Mouse (Mus musculus): ENCODE measurements around the gene Cxcl12. TPM values are rescaled to one million over a fixed set of nuclear protein-coding genes. Genes with fewer than 3 reads are reported as not detected.

Cxcl12 gene
- polyA plus RNA-seq (2014; fragmentation: Nextera tagmentation; extraction: Ambion mirVana) = 6.0 and 42.0 TPM in 2 replicates

DNA sequence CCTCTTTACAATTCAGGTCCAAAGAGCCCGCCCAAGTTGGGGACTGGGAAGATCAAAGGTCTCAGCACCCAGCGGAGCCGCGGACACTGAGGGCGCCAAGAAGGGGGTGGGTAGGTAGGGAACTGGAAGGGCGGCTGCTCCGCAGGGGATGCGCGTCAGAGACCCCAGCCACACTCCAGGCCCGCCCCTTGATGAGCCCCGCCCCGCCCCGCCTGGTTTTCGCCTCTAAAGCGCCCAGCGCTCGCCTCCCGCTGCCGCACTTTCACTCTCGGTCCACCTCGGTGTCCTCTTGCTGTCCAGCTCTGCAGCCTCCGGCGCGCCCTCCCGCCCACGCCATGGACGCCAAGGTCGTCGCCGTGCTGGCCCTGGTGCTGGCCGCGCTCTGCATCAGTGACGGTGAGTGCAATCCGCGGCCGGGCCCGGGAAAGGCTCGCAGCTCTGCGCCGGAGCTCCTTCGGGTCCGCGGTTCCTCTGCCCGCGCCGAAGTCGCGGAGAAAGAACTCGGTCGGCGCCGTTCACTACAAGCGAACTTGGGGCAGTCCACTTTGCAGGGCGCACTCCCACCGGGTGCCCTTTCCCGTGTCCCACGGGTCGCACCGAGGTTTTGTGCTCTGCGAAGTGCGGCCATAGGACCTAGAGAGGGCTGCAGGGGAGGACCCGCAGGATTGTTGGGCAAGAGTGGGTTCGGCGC is at the start of gene Cxcl12:
Cxcl12 (plus strand) TSS at position 215 of the 691 bp plus-strand sequence.
- peak within 1 kb of the TSS; percentile 46 for H3K4me3 ChIP-seq (ENCODE audit: low read depth, low read length)
- peaks cover 39% of the 10 kb centered on the region for H3K27me3 ChIP-seq (ENCODE audit: control insufficient read depth, insufficient read depth, low read length)
- H3K4me2 ChIP-seq (ENCODE audit: low read depth, low read length) = peak within 1 kb of the TSS; percentile 85
- ATAC-seq (ENCODE audit: low read depth) = peak; percentile 56
- peaks cover 17% of the 10 kb centered on the region for H3K4me1 ChIP-seq (ENCODE audit: control insufficient read depth, insufficient read depth, low read length)
- peak within 1 kb of the TSS; percentile 48 for H3K9ac ChIP-seq (replicated peaks; ENCODE audit: low read depth, low read length)
- no peaks in the 10 kb centered on the region for H3K36me3 ChIP-seq (ENCODE audit: control insufficient read depth, insufficient read depth, low read length)
- no peak within 1 kb of the TSS for H3K27ac ChIP-seq (ENCODE audit: low read depth, low read length)
- no peaks in the 10 kb centered on the region for H3K9me3 ChIP-seq (ENCODE audit: control insufficient read depth, low read length)
- under 1% methylated on average over 53 of the region's 64 CpGs for WGBS

DNA sequence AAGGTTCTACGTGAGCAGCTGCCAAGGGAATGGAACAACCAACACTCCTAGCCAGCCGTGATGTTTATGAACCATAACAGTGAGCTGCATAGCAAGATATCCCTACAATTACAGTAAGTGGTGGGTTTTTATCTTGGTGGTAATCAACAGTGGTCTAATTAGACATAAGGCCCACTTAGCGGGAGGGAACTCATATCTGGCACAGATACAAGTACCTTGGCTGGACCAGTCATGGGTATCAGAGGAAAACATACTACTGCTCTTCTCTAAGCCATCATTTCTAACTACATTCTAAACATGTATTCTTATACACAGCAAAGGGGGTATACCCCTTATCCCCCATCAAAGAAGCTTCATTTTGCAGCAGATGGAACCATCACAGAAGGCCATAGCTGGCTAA is 46.3 kb upstream of the Cxcl12 start:
- WGBS = 87% methylated on average over 3 of the region's 3 CpGs
- Histone ChIP-seq H3K4me2 (ENCODE audit: low read depth, low read length) (no peak overlapping the region), H3K27ac (ENCODE audit: low read depth, low read length) (no peak overlapping the region), H3K4me1 (ENCODE audit: control insufficient read depth, insufficient read depth, low read length) (no peaks in the 10 kb centered on the region), H3K27me3 (ENCODE audit: control insufficient read depth, insufficient read depth, low read length) (no peaks in the 10 kb centered on the region), H3K9ac (replicated peaks; ENCODE audit: low read depth, low read length) (no peak overlapping the region), H3K9me3 (ENCODE audit: control insufficient read depth, low read length) (no peaks in the 10 kb centered on the region), H3K4me3 (ENCODE audit: low read depth, low read length) (no peak overlapping the region), H3K36me3 (ENCODE audit: control insufficient read depth, insufficient read depth, low read length) (no peaks in the 10 kb centered on the region)
- ATAC-seq (ENCODE audit: low read depth) = no peak

DNA sequence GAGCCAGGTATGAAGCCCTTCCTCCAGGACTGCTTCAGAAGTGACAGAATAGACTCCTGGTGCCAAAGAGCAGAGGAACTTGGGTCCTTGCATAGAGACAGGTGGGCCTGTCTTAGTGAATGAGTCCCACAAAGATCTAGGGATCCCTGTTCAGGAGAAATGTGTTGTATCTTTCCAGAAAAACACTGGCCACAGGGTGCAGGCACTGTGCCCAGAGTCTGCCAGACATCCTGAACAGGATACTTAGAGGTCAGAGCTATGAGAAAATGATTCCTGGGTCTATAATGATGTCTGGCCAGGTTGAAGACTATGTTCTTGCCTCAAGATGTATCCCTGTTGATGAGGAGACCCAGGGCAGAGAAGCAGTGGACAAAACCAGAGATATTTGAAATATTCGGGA is 42.0 kb upstream of the Cxcl12 start:
- WGBS = 92% methylated on average over 1 of the region's 1 CpGs
- no peak for ATAC-seq (ENCODE audit: low read depth)
- Histone ChIP-seq H3K4me2 (ENCODE audit: low read depth, low read length) (no peak overlapping the region), H3K27ac (ENCODE audit: low read depth, low read length) (no peak overlapping the region), H3K27me3 (ENCODE audit: control insufficient read depth, insufficient read depth, low read length) (no peaks in the 10 kb centered on the region), H3K9me3 (ENCODE audit: control insufficient read depth, low read length) (no peaks in the 10 kb centered on the region), H3K36me3 (ENCODE audit: control insufficient read depth, insufficient read depth, low read length) (no peaks in the 10 kb centered on the region), H3K4me1 (ENCODE audit: control insufficient read depth, insufficient read depth, low read length) (peaks cover 8% of the 10 kb centered on the region; the same call in 1 of the 2 replicates), H3K9ac (replicated peaks; ENCODE audit: low read depth, low read length) (no peak overlapping the region), H3K4me3 (ENCODE audit: low read depth, low read length) (no peak overlapping the region)

DNA sequence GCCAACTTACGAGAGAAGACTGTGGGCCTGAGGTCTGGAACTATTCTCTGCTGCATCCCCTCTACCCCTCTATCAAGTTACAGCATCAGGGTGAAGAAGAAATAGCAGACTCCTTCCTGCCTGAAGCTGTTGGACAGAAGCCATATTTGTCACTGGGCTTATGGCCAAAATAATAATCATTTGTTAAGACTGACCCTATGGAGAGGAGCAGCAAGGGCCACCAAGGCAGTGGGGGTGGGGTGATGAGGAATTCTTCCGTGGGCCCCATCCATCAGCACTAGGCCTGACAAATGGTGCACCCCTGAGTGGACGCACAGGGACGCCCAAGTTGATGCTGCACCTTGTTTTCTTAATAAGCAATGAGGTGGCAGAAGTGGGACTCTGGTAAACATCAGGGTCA is 38.9 kb upstream of the Cxcl12 start:
- Histone ChIP-seq H3K36me3 (ENCODE audit: control insufficient read depth, insufficient read depth, low read length) (no peaks in the 10 kb centered on the region), H3K9me3 (ENCODE audit: control insufficient read depth, low read length) (no peaks in the 10 kb centered on the region), H3K9ac (replicated peaks; ENCODE audit: low read depth, low read length) (no peak overlapping the region), H3K27me3 (ENCODE audit: control insufficient read depth, insufficient read depth, low read length) (no peaks in the 10 kb centered on the region), H3K27ac (ENCODE audit: low read depth, low read length) (no peak overlapping the region), H3K4me3 (ENCODE audit: low read depth, low read length) (no peak overlapping the region), H3K4me1 (ENCODE audit: control insufficient read depth, insufficient read depth, low read length) (peaks cover 8% of the 10 kb centered on the region; the same call in 1 of the 2 replicates), H3K4me2 (ENCODE audit: low read depth, low read length) (no peak overlapping the region)
- WGBS = 68% methylated on average over 4 of the region's 4 CpGs
- ATAC-seq (ENCODE audit: low read depth) = no peak

DNA sequence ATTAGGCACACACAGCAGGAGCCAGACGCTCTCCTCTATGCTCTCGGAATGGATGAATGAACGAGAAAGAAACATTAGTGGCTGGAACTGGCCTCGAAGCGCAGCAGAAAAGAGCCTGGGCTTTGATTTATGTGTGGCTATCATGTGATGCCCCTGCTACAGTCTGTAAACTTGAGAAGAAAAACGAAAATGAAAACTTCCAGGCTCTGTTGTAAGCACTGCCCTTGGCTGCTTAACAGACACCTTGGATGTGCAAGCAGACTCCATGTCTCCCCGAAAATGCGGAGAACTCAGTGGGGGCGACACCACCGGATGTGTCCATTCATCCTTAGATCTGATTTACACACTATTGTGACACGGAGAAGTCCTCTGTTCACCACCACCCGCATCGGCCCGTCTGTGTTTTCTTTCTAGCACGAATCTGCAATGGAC is 37.6 kb upstream of the Cxcl12 start:
- H3K4me3 ChIP-seq (ENCODE audit: low read depth, low read length) = peak overlapping the region; percentile 16; the same call in 1 of the 2 replicates
- 12% methylated on average over 15 of the region's 15 CpGs for WGBS
- ATAC-seq (ENCODE audit: low read depth) = peak; percentile 55; the same call in 1 of the 2 replicates
- peak overlapping the region; percentile 41 for H3K4me2 ChIP-seq (ENCODE audit: low read depth, low read length)
- H3K36me3 ChIP-seq (ENCODE audit: control insufficient read depth, insufficient read depth, low read length) = no peaks in the 10 kb centered on the region
- no peak overlapping the region for H3K9ac ChIP-seq (replicated peaks; ENCODE audit: low read depth, low read length)
- H3K9me3 ChIP-seq (ENCODE audit: control insufficient read depth, low read length) = no peaks in the 10 kb centered on the region
- H3K4me1 ChIP-seq (ENCODE audit: control insufficient read depth, insufficient read depth, low read length) = peaks cover 8% of the 10 kb centered on the region; the same call in 1 of the 2 replicates
- H3K27ac ChIP-seq (ENCODE audit: low read depth, low read length) = no peak overlapping the region
- no peaks in the 10 kb centered on the region for H3K27me3 ChIP-seq (ENCODE audit: control insufficient read depth, insufficient read depth, low read length)

DNA sequence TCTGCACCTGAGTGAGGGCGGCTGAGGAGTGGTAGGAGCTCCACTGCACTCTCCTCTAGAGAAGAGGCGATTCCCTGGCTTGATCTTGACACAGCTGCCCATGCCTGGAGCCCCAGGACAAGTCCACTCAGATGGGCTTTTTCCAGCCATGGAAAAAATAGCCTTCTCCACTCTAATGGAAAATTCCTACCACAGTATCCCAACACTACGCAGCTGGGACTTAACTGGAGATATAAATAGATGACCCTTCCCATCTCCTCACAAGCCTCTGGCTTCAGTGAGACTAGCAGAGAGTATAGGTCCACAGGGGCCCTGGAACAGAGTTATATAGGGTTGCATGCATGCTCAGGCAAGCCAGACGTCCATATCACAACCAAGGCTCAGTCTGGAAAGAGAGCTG is 33.8 kb upstream of the Cxcl12 start:
- no peak overlapping the region for H3K4me3 ChIP-seq (ENCODE audit: low read depth, low read length)
- H3K36me3 ChIP-seq (ENCODE audit: control insufficient read depth, insufficient read depth, low read length) = no peaks in the 10 kb centered on the region
- no peak overlapping the region for H3K9ac ChIP-seq (replicated peaks; ENCODE audit: low read depth, low read length)
- 81% methylated on average over 4 of the region's 4 CpGs for WGBS
- H3K27ac ChIP-seq (ENCODE audit: low read depth, low read length) = no peak overlapping the region
- ATAC-seq (ENCODE audit: low read depth) = no peak
- H3K4me2 ChIP-seq (ENCODE audit: low read depth, low read length) = no peak overlapping the region
- H3K27me3 ChIP-seq (ENCODE audit: control insufficient read depth, insufficient read depth, low read length) = no peaks in the 10 kb centered on the region
- H3K4me1 ChIP-seq (ENCODE audit: control insufficient read depth, insufficient read depth, low read length) = peaks cover 8% of the 10 kb centered on the region; the same call in 1 of the 2 replicates
- H3K9me3 ChIP-seq (ENCODE audit: control insufficient read depth, low read length) = no peaks in the 10 kb centered on the region

DNA sequence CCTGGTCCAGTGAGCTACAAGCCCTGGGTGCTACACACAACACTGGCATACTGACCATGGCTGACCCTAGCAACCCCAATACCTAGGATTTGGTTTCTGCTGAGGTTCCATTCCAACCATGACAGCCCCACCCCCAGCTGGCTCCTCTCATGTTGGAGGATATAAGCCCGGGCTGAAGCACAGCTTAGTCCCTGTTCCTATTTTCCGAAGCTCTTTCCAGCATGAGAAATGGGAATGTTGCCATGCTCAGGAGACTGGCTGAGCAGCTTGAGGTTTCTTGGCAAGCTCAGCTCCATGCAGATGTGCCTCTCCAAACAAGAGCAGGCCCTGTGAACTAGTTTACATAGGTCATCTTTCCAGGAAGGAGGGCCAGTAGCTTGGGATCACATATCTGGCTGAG is 30.6 kb upstream of the Cxcl12 start:
- Histone ChIP-seq H3K27ac (ENCODE audit: low read depth, low read length) (no peak overlapping the region), H3K27me3 (ENCODE audit: control insufficient read depth, insufficient read depth, low read length) (no peaks in the 10 kb centered on the region), H3K4me3 (ENCODE audit: low read depth, low read length) (no peak overlapping the region), H3K4me1 (ENCODE audit: control insufficient read depth, insufficient read depth, low read length) (no peaks in the 10 kb centered on the region), H3K9me3 (ENCODE audit: control insufficient read depth, low read length) (no peaks in the 10 kb centered on the region), H3K9ac (replicated peaks; ENCODE audit: low read depth, low read length) (no peak overlapping the region), H3K4me2 (ENCODE audit: low read depth, low read length) (no peak overlapping the region), H3K36me3 (ENCODE audit: control insufficient read depth, insufficient read depth, low read length) (no peaks in the 10 kb centered on the region)
- 89% methylated on average over 2 of the region's 2 CpGs for WGBS
- no peak for ATAC-seq (ENCODE audit: low read depth)

DNA sequence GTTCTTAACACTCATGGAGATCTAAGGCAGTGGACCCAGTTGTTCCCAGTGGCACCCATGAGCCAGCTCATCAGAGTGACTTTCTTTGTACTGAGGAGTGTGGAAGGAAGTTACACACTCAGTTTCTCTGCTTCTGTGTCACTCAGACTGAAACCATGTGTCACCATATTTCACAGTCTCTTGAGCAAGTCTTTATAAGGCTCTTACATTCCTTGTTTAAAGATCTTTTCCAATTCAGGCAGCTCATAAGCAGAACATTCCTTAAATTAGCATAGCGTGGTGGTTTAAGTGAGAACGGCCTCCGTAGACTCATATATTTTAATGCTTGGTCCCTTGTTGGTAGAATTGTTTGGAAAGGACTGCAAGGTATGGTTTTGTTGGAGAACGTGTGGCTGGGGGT is 27.4 kb upstream of the Cxcl12 start:
- no peaks in the 10 kb centered on the region for H3K9me3 ChIP-seq (ENCODE audit: control insufficient read depth, low read length)
- no peaks in the 10 kb centered on the region for H3K36me3 ChIP-seq (ENCODE audit: control insufficient read depth, insufficient read depth, low read length)
- H3K9ac ChIP-seq (replicated peaks; ENCODE audit: low read depth, low read length) = no peak overlapping the region
- 83% methylated on average over 4 of the region's 4 CpGs for WGBS
- H3K27ac ChIP-seq (ENCODE audit: low read depth, low read length) = no peak overlapping the region
- H3K4me1 ChIP-seq (ENCODE audit: control insufficient read depth, insufficient read depth, low read length) = no peaks in the 10 kb centered on the region
- no peaks in the 10 kb centered on the region for H3K27me3 ChIP-seq (ENCODE audit: control insufficient read depth, insufficient read depth, low read length)
- no peak overlapping the region for H3K4me2 ChIP-seq (ENCODE audit: low read depth, low read length)
- H3K4me3 ChIP-seq (ENCODE audit: low read depth, low read length) = no peak overlapping the region
- ATAC-seq (ENCODE audit: low read depth) = no peak

DNA sequence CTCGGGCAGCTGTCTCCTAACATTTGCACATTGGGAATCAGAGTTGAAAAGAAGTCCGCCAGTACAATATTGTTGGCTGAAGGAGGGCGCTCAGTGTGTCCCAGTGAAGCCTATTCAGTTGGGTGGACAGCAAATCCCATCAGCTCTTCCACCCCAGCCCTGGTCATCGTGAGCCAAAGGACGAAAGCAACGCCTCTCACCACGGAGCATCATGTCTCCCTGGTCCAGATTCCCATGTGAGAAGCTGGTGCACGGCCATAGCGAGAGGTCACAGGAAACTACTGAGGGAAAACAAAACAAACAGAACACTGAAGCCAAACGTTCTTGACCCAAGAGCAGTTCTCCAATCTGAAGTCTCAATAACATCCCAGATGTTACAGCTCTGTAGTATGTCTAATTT is 21.4 kb upstream of the Cxcl12 start:
- H3K27me3 ChIP-seq (ENCODE audit: control insufficient read depth, insufficient read depth, low read length) = no peaks in the 10 kb centered on the region
- WGBS = 86% methylated on average over 10 of the region's 10 CpGs
- H3K4me3 ChIP-seq (ENCODE audit: low read depth, low read length) = no peak overlapping the region
- no peak overlapping the region for H3K9ac ChIP-seq (replicated peaks; ENCODE audit: low read depth, low read length)
- H3K9me3 ChIP-seq (ENCODE audit: control insufficient read depth, low read length) = no peaks in the 10 kb centered on the region
- no peak overlapping the region for H3K4me2 ChIP-seq (ENCODE audit: low read depth, low read length)
- no peaks in the 10 kb centered on the region for H3K4me1 ChIP-seq (ENCODE audit: control insufficient read depth, insufficient read depth, low read length)
- H3K27ac ChIP-seq (ENCODE audit: low read depth, low read length) = no peak overlapping the region
- no peak for ATAC-seq (ENCODE audit: low read depth)
- no peaks in the 10 kb centered on the region for H3K36me3 ChIP-seq (ENCODE audit: control insufficient read depth, insufficient read depth, low read length)

Measured in neural tube, embryonic 14.5 days (tissue).